Mouse (Mus musculus) CD4-positive, CD25-positive, alpha-beta regulatory T cell (primary cell): ENCODE measurements around the gene 4933407L21Rik. TPM values are rescaled to one million over a fixed set of nuclear protein-coding genes. Genes with fewer than 3 reads are reported as not detected.

Experiments used
- polyA plus RNA-seq: library from polyadenylated mRNA; unstranded; fragments of 100-300 nt; shearing (Covaris generic); gene quantifications from one replicate; pipeline ENCODE4 v1.2.1, GENCODE M21; 2017

The 4933407L21Rik gene
- polyA plus RNA-seq = 0.25 TPM

DNA sequence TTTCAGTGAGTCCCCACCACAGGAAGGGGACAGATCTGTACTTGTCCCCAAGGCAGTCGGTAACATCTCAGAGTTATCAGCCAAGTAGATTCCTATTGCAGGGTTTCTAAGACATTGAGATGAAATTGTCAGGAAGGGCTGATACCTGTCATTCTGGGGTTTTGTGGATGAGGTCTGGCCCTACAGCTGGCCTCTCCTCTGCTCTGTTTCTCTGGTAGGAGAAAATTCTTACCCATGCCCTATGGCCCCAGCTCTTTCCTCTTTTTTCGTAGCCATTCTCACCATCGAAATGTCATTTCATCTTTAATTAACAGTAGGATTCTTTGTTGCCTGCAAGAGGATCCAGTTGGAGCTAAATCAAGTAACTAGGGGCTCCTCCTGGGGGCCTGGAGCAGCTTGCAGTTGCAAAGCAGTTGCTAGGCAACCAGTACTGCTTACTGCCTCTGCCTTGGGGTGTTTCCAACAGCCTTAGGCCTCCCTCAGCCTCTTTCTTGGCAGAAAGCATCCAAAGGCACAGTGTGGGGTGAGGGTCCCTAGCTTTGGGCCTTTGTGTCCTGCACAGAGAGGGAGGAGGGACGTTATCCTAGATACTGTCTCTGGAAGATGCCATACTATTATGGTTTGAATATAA is at the start of gene 4933407L21Rik:
4933407L21Rik (plus strand) TSS at position 427 of the 631 bp plus-strand sequence.

DNA sequence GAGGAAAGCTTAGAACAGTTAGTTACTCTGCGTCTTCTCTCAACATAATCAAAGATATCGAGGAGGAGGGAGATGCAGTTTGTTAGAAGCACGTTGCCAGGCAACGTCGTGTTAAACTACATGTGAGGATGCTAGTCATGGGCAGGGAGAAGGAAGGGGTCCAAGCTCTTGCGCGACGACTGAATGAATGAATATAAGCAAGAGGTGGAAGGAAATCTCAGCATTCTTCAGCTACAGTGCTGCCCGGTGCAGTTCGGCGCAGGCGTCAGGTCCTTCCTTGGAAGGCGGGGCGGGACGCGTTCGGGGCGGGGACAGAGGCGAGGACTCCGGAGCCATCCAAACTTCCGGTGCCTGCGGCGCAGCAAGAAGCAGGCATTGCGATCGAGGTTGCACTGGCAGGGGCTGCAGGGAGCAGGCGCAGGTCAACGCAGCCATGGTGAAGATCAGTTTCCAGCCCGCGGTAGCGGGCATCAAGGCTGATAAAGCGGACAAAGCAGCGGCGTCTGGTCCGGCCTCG is 34.0 kb upstream of the 4933407L21Rik start, which contains the start of gene Itm2c:
Itm2c (plus strand) TSS at position 51 of the 517 bp plus-strand sequence.

GRCm38 (mm10) chr1:85960873-85961272 is 32.6 kb downstream of the 4933407L21Rik start, which contains the start of gene Gpr55:
TSS of gene Gpr55 (minus strand) at chr1:85961007.

Other genes starting within 250 kb of the 4933407L21Rik start
- 32.1 TPM for gene A630001G21Rik, start 149.8 kb upstream of the 4933407L21Rik start, polyA plus RNA-seq
- gene Cab39, start 135.0 kb upstream of the 4933407L21Rik start, polyA plus RNA-seq = 244 TPM
- gene Itm2c, start 34.2 kb upstream of the 4933407L21Rik start, polyA plus RNA-seq = 373 TPM
- 4.2 TPM for gene Gpr55, start 32.5 kb downstream of the 4933407L21Rik start, polyA plus RNA-seq
- gene Spata3, start 88.3 kb downstream of the 4933407L21Rik start, polyA plus RNA-seq = 0.20 TPM
- 0.16 TPM for gene 2810459M11Rik, start 117.4 kb downstream of the 4933407L21Rik start, polyA plus RNA-seq
- 100 TPM for gene Psmd1, start 135.9 kb downstream of the 4933407L21Rik start, polyA plus RNA-seq
- 0.35 TPM for gene Htr2b, start 183.5 kb downstream of the 4933407L21Rik start, polyA plus RNA-seq
- not detected for gene Gm21972, start 205.2 kb downstream of the 4933407L21Rik start, polyA plus RNA-seq
- gene Armc9, start 226.3 kb downstream of the 4933407L21Rik start, polyA plus RNA-seq = 9.3 TPM